In genomic region chr3:92874180-92874579, GRCm38 (mm10) we compare ENCODE assay signal across 23 mouse cellular contexts. TPM values are rescaled to one million over a fixed set of nuclear protein-coding genes. Genes with fewer than 3 reads are reported as not detected.
"Had no signal": no experiment of that assay in that cellular context is flagged by ENCODE, and none has a peak within 500 bp of the region (broad histone marks: within the 10 kb centered on the region; RNA-seq: fewer than 3 reads in every experiment).

No protein-coding gene starts in this region.

- ATAC-seq: liver, postnatal 0 days; lung, postnatal 0 days; midbrain, embryonic 13.5 days; midbrain, embryonic 15.5 days had no signal

- H3K9ac ChIP-seq: liver, embryonic 13.5 days; liver, embryonic 15.5 days; liver, postnatal 0 days; lung, embryonic 15.5 days; midbrain, embryonic 13.5 days; midbrain, embryonic 15.5 days; neural tube, embryonic 12.5 days; stomach, embryonic 15.5 days had no signal

- H3K4me1 ChIP-seq: liver, embryonic 13.5 days; liver, embryonic 15.5 days; lung, embryonic 15.5 days; megakaryocyte, embryonic 14.5 days; midbrain, embryonic 13.5 days; midbrain, embryonic 15.5 days; neural tube, embryonic 12.5 days; stomach, embryonic 15.5 days had no signal

- H3K9me3 ChIP-seq: liver, embryonic 13.5 days; liver, embryonic 15.5 days; lung, embryonic 15.5 days; midbrain, embryonic 13.5 days; midbrain, embryonic 15.5 days; neural tube, embryonic 12.5 days; stomach, embryonic 15.5 days had no signal

- H3K4me3 ChIP-seq: liver, embryonic 13.5 days; liver, embryonic 15.5 days; lung, embryonic 15.5 days; megakaryocyte, embryonic 14.5 days; midbrain, embryonic 13.5 days; midbrain, embryonic 15.5 days; neural tube, embryonic 12.5 days; stomach, embryonic 15.5 days had no signal

- H3K27ac ChIP-seq: liver, embryonic 13.5 days; liver, embryonic 15.5 days; lung, embryonic 15.5 days; macrophage; midbrain, embryonic 13.5 days; midbrain, embryonic 15.5 days; neural tube, embryonic 12.5 days; stomach, embryonic 15.5 days; stomach, postnatal 0 days had no signal

- H3K36me3 ChIP-seq: liver, embryonic 13.5 days; liver, embryonic 15.5 days; lung, embryonic 15.5 days; midbrain, embryonic 13.5 days; midbrain, embryonic 15.5 days; neural tube, embryonic 12.5 days; stomach, embryonic 15.5 days had no signal

- DNase-seq: liver, embryonic 13.5 days; liver, postnatal 0 days; lung, adult 2 months; lung, postnatal 14 days; lung, postnatal 36 days; thymus, adult 18-20 months; thymus, postnatal 14 days; thymus, postnatal 36 days had no signal

- H3K4me2 ChIP-seq: liver, embryonic 13.5 days; liver, embryonic 15.5 days; lung, embryonic 15.5 days; midbrain, embryonic 11.5 days; midbrain, embryonic 13.5 days; midbrain, embryonic 15.5 days; neural tube, embryonic 12.5 days; stomach, embryonic 15.5 days had no signal

- H3K27me3 ChIP-seq: liver, embryonic 13.5 days; liver, embryonic 15.5 days; lung, embryonic 15.5 days; megakaryocyte, embryonic 14.5 days; midbrain, embryonic 13.5 days; midbrain, embryonic 15.5 days; neural tube, embryonic 12.5 days; stomach, embryonic 15.5 days had no signal

RNA-seq across cellular contexts. Expression of gene 2310050C09Rik, which starts 4.2 kb away (rescaled TPM):
- polyA plus RNA-seq: liver, embryonic 13.5 days; liver, embryonic 15.5 days; liver, postnatal 0 days; lung, embryonic 15.5 days; lung, postnatal 0 days; macrophage; midbrain, embryonic 11.5 days; midbrain, embryonic 13.5 days; midbrain, embryonic 15.5 days; midbrain, postnatal 0 days; neural tube, embryonic 12.5 days; neural tube, embryonic 14.5 days; spleen, adult 2 months; stomach, embryonic 15.5 days; thymus, postnatal 0 days had no signal

RNA-seq across cellular contexts. Expression of gene Lce1l, which starts 23.1 kb away (rescaled TPM):
- polyA plus RNA-seq: liver, embryonic 13.5 days; liver, embryonic 15.5 days; liver, postnatal 0 days; lung, embryonic 15.5 days; lung, postnatal 0 days; macrophage; midbrain, embryonic 11.5 days; midbrain, embryonic 13.5 days; midbrain, embryonic 15.5 days; midbrain, postnatal 0 days; neural tube, embryonic 12.5 days; neural tube, embryonic 14.5 days; spleen, adult 2 months; stomach, embryonic 15.5 days; thymus, postnatal 0 days had no signal

RNA-seq across cellular contexts. Expression of gene Kprp, which starts 47.1 kb away (rescaled TPM):
- polyA plus RNA-seq: liver, embryonic 13.5 days; liver, embryonic 15.5 days; liver, postnatal 0 days; lung, embryonic 15.5 days; lung, postnatal 0 days; macrophage; midbrain, embryonic 11.5 days; midbrain, embryonic 13.5 days; midbrain, embryonic 15.5 days; midbrain, postnatal 0 days; neural tube, embryonic 12.5 days; neural tube, embryonic 14.5 days; spleen, adult 2 months had no signal

RNA-seq across cellular contexts. Expression of gene Lce3a, which starts 51.9 kb away (rescaled TPM):
- polyA plus RNA-seq: liver, embryonic 13.5 days; liver, embryonic 15.5 days; liver, postnatal 0 days; lung, embryonic 15.5 days; lung, postnatal 0 days; macrophage; midbrain, embryonic 11.5 days; midbrain, embryonic 13.5 days; midbrain, embryonic 15.5 days; midbrain, postnatal 0 days; neural tube, embryonic 12.5 days; neural tube, embryonic 14.5 days; spleen, adult 2 months; thymus, postnatal 0 days had no signal

RNA-seq across cellular contexts. Expression of gene Lce3b, which starts 58.6 kb away (rescaled TPM):
- polyA plus RNA-seq: liver, embryonic 13.5 days; liver, embryonic 15.5 days; liver, postnatal 0 days; lung, embryonic 15.5 days; lung, postnatal 0 days; macrophage; midbrain, embryonic 11.5 days; midbrain, embryonic 13.5 days; midbrain, embryonic 15.5 days; midbrain, postnatal 0 days; neural tube, embryonic 12.5 days; neural tube, embryonic 14.5 days; spleen, adult 2 months; stomach, embryonic 15.5 days had no signal
